Mouse (Mus musculus) limb, embryonic 10.5 days (tissue): ENCODE measurements at regions not wholly inside any gene's neighbourhood (a gene's known extent, or its start where the extent isn't known, plus 50 kb on each side); places are given as distances from the start of the nearest gene placed in this dataset.

Experiments used
- DNase-seq: peaks from one replicate; pipeline ENCODE4 v3.0.0-alpha.2; 2017; ENCODE audit warnings: low spot score
- H3K27ac ChIP-seq: fragments of 300-500 bp; sonication (generic); 2 replicates; pipeline ENCODE4 v1.5.1; 2016; ENCODE audit warnings: mild to moderate bottlenecking
- H3K27me3 ChIP-seq: fragments of 300-500 bp; sonication (generic); 2 replicates; pipeline ENCODE4 v1.6.1; 2016; ENCODE audit warnings: low read depth, mild to moderate bottlenecking; ENCODE audit not compliant: poor library complexity, severe bottlenecking
- H3K36me3 ChIP-seq: fragments of 300-500 bp; sonication (generic); 2 replicates; pipeline ENCODE4 v1.6.1; 2016; ENCODE audit warnings: mild to moderate bottlenecking, moderate library complexity
- H3K4me1 ChIP-seq: fragments of 300-500 bp; sonication (generic); 2 replicates; pipeline ENCODE4 v1.6.1; 2016
- H3K4me3 ChIP-seq: fragments of 300-500 bp; sonication (generic); 2 replicates; pipeline ENCODE4 v1.5.1; 2016; ENCODE audit warnings: mild to moderate bottlenecking, moderate library complexity
- H3K9me3 ChIP-seq: fragments of 300-500 bp; sonication (generic); replicated peaks from 2 replicates; pipeline ENCODE4 v1.6.1; 2016; ENCODE audit warnings: mild to moderate bottlenecking
- WGBS: fragments of 180-500 bp; shearing (Covaris S2); methylation state at CpG from one replicate; pipeline ENCODE4 v1.1.7; 2016; 5-methylcytosine and 5-hydroxymethylcytosine counted together

GRCm38 (mm10) chr12:32768744-32769535 lies 50.4 kb upstream of the Nampt start:
- Histone ChIP-seq H3K36me3 (no peaks in the 10 kb centered on the region), H3K4me1 (no peaks in the 10 kb centered on the region), H3K27ac (no peak overlapping the region), H3K4me3 (no peak overlapping the region), H3K9me3 (no peaks in the 10 kb centered on the region), H3K27me3 (no peaks in the 10 kb centered on the region)
- DNase-seq: no peak
- WGBS: 83% methylated on average over 3 of the region's 3 CpGs
